In the genomic region with DNA sequence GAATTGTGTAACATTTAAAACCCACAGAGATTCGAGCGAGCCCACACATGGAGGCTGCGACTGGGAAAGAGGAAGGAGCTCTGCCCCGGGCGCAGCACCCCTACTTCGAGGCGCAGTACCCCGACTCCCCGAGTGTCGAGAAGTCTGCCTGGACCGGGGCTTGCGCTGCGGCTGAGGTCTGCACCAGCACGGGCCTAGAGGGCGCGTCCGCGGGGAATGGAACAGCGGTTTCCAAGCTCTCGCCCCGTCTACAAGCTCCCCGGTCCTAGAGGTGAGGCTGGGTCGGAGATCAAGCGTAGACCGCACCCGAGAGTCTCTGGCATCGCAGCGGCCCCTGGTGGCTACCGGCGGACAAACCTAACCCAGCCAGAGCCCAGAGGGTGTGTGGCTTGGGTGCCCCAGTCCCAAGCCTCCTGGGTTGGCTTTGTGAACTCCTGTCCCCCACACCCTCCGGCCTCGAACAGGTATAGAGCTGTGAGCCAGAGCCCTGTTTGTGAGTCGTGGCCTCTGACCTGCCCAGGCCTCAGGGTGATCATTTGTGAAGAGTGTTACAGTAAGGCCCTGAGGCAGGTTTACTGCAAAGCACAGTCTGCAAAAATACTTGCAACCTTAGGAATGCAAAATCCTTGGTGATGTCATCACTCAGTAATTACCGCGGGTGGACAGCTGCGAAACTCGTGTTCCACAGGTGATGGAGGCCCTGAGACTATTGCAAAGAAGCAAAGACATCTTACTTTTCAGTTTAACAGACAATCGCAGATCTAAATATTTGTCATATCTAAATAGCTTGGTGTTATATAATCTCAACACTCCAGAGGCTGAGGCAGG, we compare ENCODE assay signal across 9 mouse cellular contexts. TPM values are rescaled to one million over a fixed set of nuclear protein-coding genes. Genes with fewer than 3 reads are reported as not detected.
DNase-seq lines count a peak whose midpoint lies in the region; ATAC-seq and TF ChIP-seq lines count a peak whose summit lies in the region.
"Had no signal": no experiment of that assay in that cellular context is flagged by ENCODE, and none has a peak within 500 bp of the region (broad histone marks: within the 10 kb centered on the region; RNA-seq: fewer than 3 reads in every experiment).

No protein-coding gene starts in this region.

- TF ChIP-seq CTCF in heart, adult 2 months (IDR thresholded peaks at IDR 0.05) = peak; percentile 85
- TF ChIP-seq CTCF in lung, adult 2 months (IDR thresholded peaks at IDR 0.05; ENCODE audit: insufficient read depth, low read length) = peak; percentile 68

- H3K4me3 ChIP-seq in heart, adult 2 months = peak overlapping the region; percentile 29; the same call in 1 of the 2 replicates
- no peak overlapping the region for H3K4me3 ChIP-seq in lung, adult 2 months (replicated peaks; ENCODE audit: extremely low read depth, low read depth, low read length)
- peak overlapping the region; percentile 33 for H3K4me3 ChIP-seq in neural tube, embryonic 13.5 days
- H3K4me3 ChIP-seq: erythroblast, embryonic 14.5 days had no signal

- DNase-seq in 3T3-L1 (ENCODE audit: low read depth, low spot score) (peak; percentile 51), ZHBTc4 (ENCODE audit: low read depth, low spot score) (peak; percentile 86)
- DNase-seq in embryo, embryonic 9.5 days (ENCODE audit: extremely low spot score) = peak; percentile 79
- DNase-seq in heart, adult 2 months = peak; percentile 78 to 82
- DNase-seq in kidney, adult 18-20 months = peak; percentile 64
- DNase-seq in lung, adult 2 months = peak; percentile 67
- DNase-seq in thymus, postnatal 10 days (ENCODE audit: low spot score in 2 of 2) = peak; percentile 24 to 76

- peak overlapping the region; percentile 58 for H3K4me2 ChIP-seq in neural tube, embryonic 13.5 days

- TF ChIP-seq EP300 in heart, adult 2 months (IDR thresholded peaks at IDR 0.05; ENCODE audit: insufficient read depth, low read depth, low read length) = no peak

- H3K27ac ChIP-seq in heart, adult 2 months = no peak overlapping the region
- H3K27ac ChIP-seq in neural tube, embryonic 13.5 days (replicated peaks) = no peak overlapping the region

- peak; percentile 71 for ATAC-seq in neural tube, embryonic 13.5 days (ENCODE audit: low read depth)

- peak overlapping the region; percentile 58 for H3K9ac ChIP-seq in heart, adult 2 months (ENCODE audit: low read depth, low read length)
- H3K9ac ChIP-seq in neural tube, embryonic 13.5 days = peak overlapping the region; percentile 52; the same call in 1 of the 2 replicates

- intact Hi-C loops in heart, adult 2 months (cut with DNase I) = loop anchor here (1.0 kb wide), 1 partner anchor 182 kb away; no protein-coding TSS in a partner anchor

- no peak for TF ChIP-seq POLR2A in heart, adult 2 months (IDR thresholded peaks at IDR 0.05; ENCODE audit: insufficient read depth, low read depth, low read length)
- no peak for TF ChIP-seq POLR2A in lung, adult 2 months (IDR thresholded peaks at IDR 0.05; ENCODE audit: borderline replicate concordance, extremely low read depth, low read depth, low read length)

- peaks cover 2% of the 10 kb centered on the region for H3K4me1 ChIP-seq in heart, adult 2 months (ENCODE audit: control insufficient read depth, insufficient read depth, low read length)
- H3K4me1 ChIP-seq in lung, adult 2 months (ENCODE audit: control insufficient read depth, insufficient read depth, low read length) = no peaks in the 10 kb centered on the region
- peaks cover 7% of the 10 kb centered on the region for H3K4me1 ChIP-seq in neural tube, embryonic 13.5 days (replicated peaks)

- H3K9me3 ChIP-seq in neural tube, embryonic 13.5 days = peaks cover 10% of the 10 kb centered on the region

- H3K27me3 ChIP-seq in heart, adult 2 months (ENCODE audit: control insufficient read depth, insufficient read depth, low read length) = no peaks in the 10 kb centered on the region
- peaks cover 17% of the 10 kb centered on the region; the same call in 1 of the 2 replicates for H3K27me3 ChIP-seq in neural tube, embryonic 13.5 days

- no peaks in the 10 kb centered on the region for H3K79me2 ChIP-seq in heart, adult 2 months (replicated peaks; ENCODE audit: control insufficient read depth, insufficient read depth, low read length)

- H3K36me3 ChIP-seq in heart, adult 2 months (ENCODE audit: control insufficient read depth, insufficient read depth, low read length) = no peaks in the 10 kb centered on the region
- H3K36me3 ChIP-seq in neural tube, embryonic 13.5 days = no peaks in the 10 kb centered on the region

- 13% methylated on average over 38 of the region's 38 CpGs for WGBS in heart, adult 2 months
- 13% methylated on average over 38 of the region's 38 CpGs for whole genome bisulfite sequencing in lung, adult 2 months
- 17% methylated on average over 38 of the region's 38 CpGs for WGBS in neural tube, embryonic 13.5 days

RNA-seq across cellular contexts. Expression of a gene that starts 28.4 kb away (rescaled TPM):
- under 1 TPM in 1 of 2 experiments, not detected in 1; 0.60 TPM for total RNA-seq in heart, adult 2 months (2021)
- polyA plus RNA-seq in heart, adult 2 months (2012; rRNA removed) = 1.3 and 1.8 TPM in 2 replicates
- 5.1 and 6.1 TPM in 2 replicates for polyA plus RNA-seq in lung, adult 2 months (2012; rRNA removed)
- polyA plus RNA-seq in neural tube, embryonic 13.5 days (2015; fragmentation: Nextera tagmentation; extraction: Ambion mirVana) = 2.0 and 2.6 TPM in 2 replicates

RNA-seq across cellular contexts. Expression of a gene that starts 38.6 kb away (rescaled TPM):
- total RNA-seq in heart, adult 2 months (2021) = not detected
- not detected in 2 replicates for polyA plus RNA-seq in heart, adult 2 months (2012; rRNA removed)
- polyA plus RNA-seq in lung, adult 2 months (2012; rRNA removed) = not detected in 2 replicates
- not detected in 2 replicates for polyA plus RNA-seq in neural tube, embryonic 13.5 days (2015; fragmentation: Nextera tagmentation; extraction: Ambion mirVana)
- polyA plus RNA-seq: erythroblast, embryonic 14.5 days had no signal
